ENCODE assay signal across 26 mouse cellular contexts in genomic region chr5:17584299-17584945, GRCm38 (mm10). TPM values are rescaled to one million over a fixed set of nuclear protein-coding genes. Genes with fewer than 3 reads are reported as not detected.
DNase-seq lines count a peak whose midpoint lies in the region; ATAC-seq lines count a peak whose summit lies in the region.
"Had no signal": no experiment of that assay in that cellular context is flagged by ENCODE, and none has a peak within 500 bp of the region (broad histone marks: within the 10 kb centered on the region; RNA-seq: fewer than 3 reads in every experiment).

No protein-coding gene starts in this region.

- H3K4me2 ChIP-seq in heart, embryonic 11.5 days = no peak overlapping the region
- H3K4me2 ChIP-seq in kidney, embryonic 15.5 days = no peak overlapping the region
- H3K4me2 ChIP-seq: forebrain, embryonic 15.5 days; hindbrain, embryonic 15.5 days; neural tube, embryonic 13.5 days had no signal

- no peak for DNase-seq in frontal cortex, postnatal 10 days (ENCODE audit: low spot score in 2 of 2)
- DNase-seq in heart, postnatal 36 days = no peak
- peak; percentile 38 for DNase-seq in testis, postnatal 10 days (ENCODE audit: low spot score)
- DNase-seq in testis, postnatal 14 days (ENCODE audit: low spot score) = no peak
- DNase-seq: adrenal gland, postnatal 36 days; cerebellum, adult 11 months; cerebellum, postnatal 10 days; kidney, adult 2 months; kidney, postnatal 25 days; lung, postnatal 10 days; thymus, adult 18-20 months; thymus, postnatal 36 days had no signal

- ATAC-seq in frontal cortex, adult (ENCODE audit: low TSS enrichment) = peak; percentile 99
- ATAC-seq in heart, embryonic 11.5 days (replicated peaks; ENCODE audit: insufficient number of reproducible peaks, low FRiP score, low TSS enrichment) = peak; percentile 57
- ATAC-seq in kidney, embryonic 15.5 days (replicated peaks; ENCODE audit: low FRiP score) = no peak
- no peak for ATAC-seq in CD4-positive, CD25-positive, alpha-beta regulatory T cell, adult 4 months
- ATAC-seq: forebrain, embryonic 15.5 days; midbrain, embryonic 16.5 days; Patski had no signal

- H3K4me3 ChIP-seq in heart, embryonic 11.5 days (ENCODE audit: low read depth, low read length) = no peak overlapping the region
- no peak overlapping the region for H3K4me3 ChIP-seq in kidney, embryonic 15.5 days (replicated peaks)
- H3K4me3 ChIP-seq: embryonic facial prominence, embryonic 10.5 days; forebrain, embryonic 15.5 days; hindbrain, embryonic 15.5 days; layer of hippocampus, adult 2 months; midbrain, embryonic 10.5 days; myocyte; neural tube, embryonic 13.5 days had no signal

- H3K4me1 ChIP-seq in heart, embryonic 11.5 days (ENCODE audit: control insufficient read depth, insufficient read depth, low read length) = peaks cover 3% of the 10 kb centered on the region; the same call in 1 of the 2 replicates
- H3K4me1 ChIP-seq in kidney, embryonic 15.5 days = no peaks in the 10 kb centered on the region

- intact Hi-C loops in heart, postnatal 36 days (cut with DNase I) = loop anchor here (5.0 kb wide), 1 partner anchor 647 kb away; no protein-coding TSS in a partner anchor

- WGBS in heart, embryonic 11.5 days (ENCODE audit: insufficient replicate concordance) = 46% methylated on average over 2 of the region's 2 CpGs
- 56% methylated on average over 2 of the region's 2 CpGs for WGBS in kidney, embryonic 15.5 days

- no peak overlapping the region for H3K9ac ChIP-seq in heart, embryonic 11.5 days (ENCODE audit: low read depth, low read length)
- no peak overlapping the region for H3K9ac ChIP-seq in kidney, embryonic 15.5 days
- H3K9ac ChIP-seq: forebrain, embryonic 15.5 days; hindbrain, embryonic 15.5 days; neural tube, embryonic 13.5 days had no signal

- no peaks in the 10 kb centered on the region for H3K9me3 ChIP-seq in heart, embryonic 11.5 days (replicated peaks; ENCODE audit: control insufficient read depth, low read length)
- H3K9me3 ChIP-seq in kidney, embryonic 15.5 days (replicated peaks) = no peaks in the 10 kb centered on the region
- H3K9me3 ChIP-seq: embryonic facial prominence, embryonic 10.5 days; forebrain, embryonic 15.5 days; hindbrain, embryonic 15.5 days; midbrain, embryonic 10.5 days; neural tube, embryonic 13.5 days had no signal

- H3K36me3 ChIP-seq in heart, embryonic 11.5 days (ENCODE audit: control insufficient read depth, insufficient read depth, low read length) = no peaks in the 10 kb centered on the region
- H3K36me3 ChIP-seq in kidney, embryonic 15.5 days = peaks cover 6% of the 10 kb centered on the region
- H3K36me3 ChIP-seq: embryonic facial prominence, embryonic 10.5 days; forebrain, embryonic 15.5 days; hindbrain, embryonic 15.5 days; midbrain, embryonic 10.5 days; neural tube, embryonic 13.5 days had no signal

- peak overlapping the region; percentile 35; the same call in 1 of the 2 replicates for H3K27ac ChIP-seq in heart, embryonic 11.5 days (ENCODE audit: low read depth, low read length)
- H3K27ac ChIP-seq in kidney, embryonic 15.5 days = no peak overlapping the region
- H3K27ac ChIP-seq: embryonic facial prominence, embryonic 10.5 days; forebrain, embryonic 15.5 days; hindbrain, embryonic 15.5 days; layer of hippocampus, adult 2 months; midbrain, embryonic 10.5 days; neural tube, embryonic 13.5 days had no signal

- no peaks in the 10 kb centered on the region for H3K27me3 ChIP-seq in heart, embryonic 11.5 days (ENCODE audit: control insufficient read depth, insufficient read depth, low read length)
- no peaks in the 10 kb centered on the region for H3K27me3 ChIP-seq in kidney, embryonic 15.5 days
- H3K27me3 ChIP-seq: forebrain, embryonic 15.5 days; hindbrain, embryonic 15.5 days; neural tube, embryonic 13.5 days; Patski had no signal

RNA-seq across cellular contexts. Expression of gene Sema3c, which starts 10.3 kb away (rescaled TPM):
- polyA plus RNA-seq in heart, embryonic 11.5 days (2014; fragmentation: Nextera tagmentation; extraction: Ambion mirVana) = 30.3 and 33.7 TPM in 2 replicates
- 10 to 100 TPM; 15.4 to 18.7 TPM for total RNA-seq in heart, postnatal 36 days (2021)
- polyA plus RNA-seq in kidney, embryonic 15.5 days (2015; fragmentation: Nextera tagmentation; extraction: Ambion mirVana) = 88.1 and 89.1 TPM in 2 replicates
- not detected for polyA plus RNA-seq in CD4-positive, CD25-positive, alpha-beta regulatory T cell, adult 4 months (2017; shearing (Covaris generic))
- total RNA-seq: hematopoietic stem cell, adult 5-6 weeks had no signal

Comparison
In these comparisons a context has a peak if more than half of its experiments do, and no peak if none do; other contexts are left out.
1. ATAC-seq: peak in frontal cortex, adult (single experiment) and heart, embryonic 11.5 days (single experiment); none in kidney, embryonic 15.5 days (single experiment) and CD4-positive, CD25-positive, alpha-beta regulatory T cell, adult 4 months (single experiment).
2. RNA of gene Sema3c, which starts 10.3 kb away (polyA plus RNA-seq): 88.1 to 89.1 TPM in kidney, embryonic 15.5 days and 30.3 to 33.7 TPM in heart, embryonic 11.5 days; not detected in CD4-positive, CD25-positive, alpha-beta regulatory T cell, adult 4 months; every median in the first group is over 10 times any median in the second.